Mouse (Mus musculus): ENCODE results near the gene Ube2f. TPM values are rescaled to one million over a fixed set of nuclear protein-coding genes. Genes with fewer than 3 reads are reported as not detected.

Gene Ube2f
- polyA plus RNA-seq, 1 experiment from 2014 or later = 66.7 TPM

DNA sequence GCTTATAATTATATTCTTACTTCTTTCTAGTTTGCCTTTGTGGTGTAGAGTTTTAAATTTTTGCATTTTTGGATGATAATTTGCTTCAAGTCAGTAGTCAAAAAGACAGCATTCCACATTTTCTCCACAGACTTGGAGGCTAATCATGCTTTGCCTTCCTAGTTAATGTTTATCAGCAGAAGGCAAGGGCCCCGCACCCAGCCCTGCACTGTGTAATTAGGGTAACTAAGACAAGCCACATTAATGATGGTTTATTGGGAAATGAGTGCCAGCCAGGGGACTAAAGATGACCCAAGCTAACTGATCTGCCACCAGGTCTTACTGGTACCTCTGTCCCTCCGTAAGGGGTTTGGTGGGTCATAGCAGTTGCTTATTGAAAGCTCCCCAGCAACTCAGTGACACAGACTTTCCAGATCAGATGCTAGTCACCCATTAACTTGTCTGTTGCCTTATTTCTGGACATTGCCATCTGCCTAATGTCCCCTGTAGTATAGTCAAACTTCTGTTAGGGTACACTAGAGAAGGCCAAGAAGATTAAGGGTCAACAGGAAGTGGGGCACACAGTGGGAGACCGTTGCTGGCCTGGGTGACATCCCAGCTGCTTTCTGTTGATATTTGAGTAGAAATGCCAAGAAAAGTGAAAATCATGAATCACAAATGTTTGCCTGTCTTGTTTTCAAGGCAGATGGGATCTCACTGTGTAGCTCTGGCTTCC lies 51.3 kb downstream of the Ube2f start:
- ATAC-seq = no peak
- Histone ChIP-seq H3K9ac (no peak overlapping the region), H3K4me2 (replicated peaks) (no peak overlapping the region), H3K27ac (peak overlapping the region; percentile 11; the same call in 1 of the 2 replicates), H3K9me3 (no peaks in the 10 kb centered on the region), H3K4me1 (replicated peaks) (peaks cover 19% of the 10 kb centered on the region), H3K4me3 (replicated peaks) (no peak overlapping the region), H3K36me3 (0 out of 2 replicates have a peak, but pooled peaks cover 7% of the 10 kb centered on the region), H3K27me3 (replicated peaks) (no peaks in the 10 kb centered on the region)
- WGBS = 43% methylated on average over 3 of the region's 3 CpGs

DNA sequence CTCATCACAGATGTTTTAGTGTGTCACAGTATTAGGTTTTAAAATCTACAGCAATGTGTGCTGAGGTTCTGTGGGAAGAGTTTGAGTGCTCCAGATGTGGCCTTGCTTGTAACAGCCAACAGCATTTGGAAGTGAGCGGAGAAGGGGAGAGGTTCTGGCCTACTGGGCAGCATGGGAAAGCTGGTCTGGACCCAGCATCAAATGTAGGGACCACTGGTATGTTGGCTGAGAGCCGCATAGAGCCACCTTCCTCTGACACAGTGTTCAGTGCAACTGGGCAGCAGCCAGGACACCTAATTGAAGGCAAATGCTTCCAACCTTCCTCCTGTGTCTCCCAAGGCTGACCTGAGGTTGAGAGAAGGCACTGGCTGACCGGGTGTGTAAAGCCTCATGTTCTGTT lies 51.9 kb downstream of the Ube2f start:
- no peaks in the 10 kb centered on the region for H3K9me3 ChIP-seq
- no peak for ATAC-seq
- H3K4me3 ChIP-seq (replicated peaks) = no peak overlapping the region
- WGBS = 79% methylated on average over 3 of the region's 3 CpGs
- no peak overlapping the region for H3K9ac ChIP-seq
- H3K4me2 ChIP-seq (replicated peaks) = no peak overlapping the region
- peaks cover 19% of the 10 kb centered on the region for H3K4me1 ChIP-seq (replicated peaks)
- 0 out of 2 replicates have a peak overlapping the region, but pooled peaks have one; percentile 27 for H3K27ac ChIP-seq
- 0 out of 2 replicates have a peak, but pooled peaks cover 7% of the 10 kb centered on the region for H3K36me3 ChIP-seq
- no peaks in the 10 kb centered on the region for H3K27me3 ChIP-seq (replicated peaks)

DNA sequence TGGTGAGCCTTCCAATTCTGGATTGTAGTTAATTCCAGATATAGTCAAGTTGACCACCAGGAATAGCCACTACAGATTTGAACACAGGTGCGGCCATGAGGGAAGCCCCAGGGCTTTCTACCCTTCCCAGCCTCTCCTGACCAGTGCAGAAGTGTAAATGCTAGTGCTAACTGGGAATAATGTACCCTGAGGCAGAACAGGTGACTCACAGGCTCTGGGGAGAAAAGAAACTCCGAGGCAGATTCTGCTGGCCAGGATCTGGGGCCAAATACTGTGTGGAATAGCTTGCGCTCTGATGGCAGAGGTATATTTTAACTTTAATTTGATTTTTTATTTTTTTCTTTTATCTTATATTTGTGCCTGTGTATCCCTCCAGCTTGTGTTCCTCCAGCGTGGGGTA lies 54.5 kb downstream of the Ube2f start:
- Histone ChIP-seq H3K4me2 (replicated peaks) (no peak overlapping the region), H3K9ac (no peak overlapping the region), H3K4me1 (replicated peaks) (peaks cover 11% of the 10 kb centered on the region), H3K4me3 (replicated peaks) (no peak overlapping the region), H3K27ac (no peak overlapping the region), H3K9me3 (no peaks in the 10 kb centered on the region), H3K27me3 (replicated peaks) (no peaks in the 10 kb centered on the region), H3K36me3 (peaks cover 22% of the 10 kb centered on the region)
- 91% methylated on average over 4 of the region's 4 CpGs for WGBS
- no peak for ATAC-seq

DNA sequence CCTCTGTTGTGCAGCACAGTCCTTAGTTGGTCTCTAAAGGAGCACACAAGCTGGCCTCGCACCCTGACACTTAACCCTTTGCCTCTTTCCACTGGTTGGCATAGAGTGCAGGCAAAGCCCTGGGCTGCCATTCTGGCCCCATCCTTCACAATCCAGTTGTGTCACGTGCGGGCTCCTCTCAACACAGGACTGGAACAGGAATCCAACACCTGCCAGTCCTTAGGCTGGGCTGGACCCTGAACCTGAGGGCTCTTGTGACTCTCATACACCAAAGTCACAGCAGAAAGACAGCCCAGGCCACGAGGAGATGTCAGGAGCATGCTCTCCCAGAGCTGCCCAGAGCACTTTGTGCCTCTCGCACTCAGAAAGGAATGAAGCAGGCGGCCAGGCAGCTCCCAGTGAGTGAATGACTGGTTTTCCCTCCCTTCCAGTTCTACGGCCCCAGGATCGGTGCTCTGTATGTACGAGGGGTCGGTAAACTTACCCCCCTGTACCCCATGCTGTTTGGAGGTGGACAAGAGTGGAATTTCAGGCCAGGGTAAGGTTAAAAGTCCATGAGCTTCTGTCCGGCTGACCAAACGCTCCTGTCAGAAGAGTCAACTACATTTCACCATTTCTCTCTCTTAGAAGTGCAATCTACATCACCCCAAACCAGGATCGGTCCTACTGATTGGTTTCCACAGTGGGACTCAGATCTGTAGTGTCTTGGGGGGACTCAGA lies 59.4 kb downstream of the Ube2f start:
- no peak for ATAC-seq
- WGBS = 93% methylated on average over 13 of the region's 13 CpGs
- H3K9me3 ChIP-seq = no peaks in the 10 kb centered on the region
- no peak overlapping the region for H3K4me3 ChIP-seq (replicated peaks)
- no peaks in the 10 kb centered on the region for H3K27me3 ChIP-seq (replicated peaks)
- no peak overlapping the region for H3K4me2 ChIP-seq (replicated peaks)
- peaks cover 22% of the 10 kb centered on the region for H3K36me3 ChIP-seq
- H3K4me1 ChIP-seq (replicated peaks) = no peaks in the 10 kb centered on the region
- H3K9ac ChIP-seq = no peak overlapping the region
- no peak overlapping the region for H3K27ac ChIP-seq

DNA sequence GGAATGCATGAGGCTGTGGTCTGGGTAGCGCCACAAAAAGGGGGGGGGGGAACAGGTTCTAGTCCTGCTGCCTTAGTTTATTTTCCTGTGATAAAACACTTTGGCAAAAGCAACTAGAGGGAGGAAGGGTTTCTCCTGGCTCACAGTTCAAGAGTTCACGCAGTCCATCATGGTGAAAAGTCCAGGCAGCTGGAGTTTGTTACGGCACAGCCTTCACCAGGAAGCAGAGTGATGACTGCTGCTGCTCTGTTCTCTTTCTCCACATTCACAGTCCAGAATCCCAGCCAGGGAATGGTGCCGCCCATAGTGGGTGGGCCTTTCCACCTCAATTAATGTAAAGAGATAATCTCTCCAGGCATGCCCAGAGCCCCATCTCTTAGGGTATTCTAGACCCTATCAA lies 62.2 kb downstream of the Ube2f start:
- Histone ChIP-seq H3K4me3 (replicated peaks) (no peak overlapping the region), H3K27ac (no peak overlapping the region), H3K9me3 (no peaks in the 10 kb centered on the region), H3K9ac (no peak overlapping the region), H3K4me2 (replicated peaks) (no peak overlapping the region), H3K36me3 (peaks cover 15% of the 10 kb centered on the region), H3K27me3 (replicated peaks) (no peaks in the 10 kb centered on the region), H3K4me1 (replicated peaks) (no peaks in the 10 kb centered on the region)
- WGBS = 76% methylated on average over 4 of the region's 4 CpGs
- no peak for ATAC-seq

DNA sequence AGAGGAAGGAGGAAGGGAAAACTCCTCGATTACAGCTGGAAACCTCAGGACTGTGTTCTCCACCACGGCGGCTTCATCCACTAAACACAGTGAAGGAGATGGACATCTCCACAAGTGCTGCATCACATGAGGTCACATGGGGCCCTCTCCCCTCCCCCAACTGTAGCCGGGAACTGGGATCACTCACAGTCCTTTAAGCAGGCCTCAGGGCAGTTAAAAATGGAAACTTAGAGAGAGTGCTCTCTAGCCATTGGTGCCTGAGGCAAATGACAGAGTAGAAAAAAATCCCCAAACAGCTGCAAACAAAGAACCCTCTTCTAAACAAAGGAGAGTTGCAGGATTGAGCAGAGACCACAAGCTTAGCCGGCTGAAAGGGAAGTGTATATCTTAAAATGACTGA lies 63.1 kb downstream of the Ube2f start:
- H3K4me3 ChIP-seq (replicated peaks) = no peak overlapping the region
- peaks cover 10% of the 10 kb centered on the region for H3K36me3 ChIP-seq
- H3K9ac ChIP-seq = no peak overlapping the region
- H3K27me3 ChIP-seq (replicated peaks) = no peaks in the 10 kb centered on the region
- 38% methylated on average over 5 of the region's 5 CpGs for WGBS
- peak; percentile 22; the same call in 1 of the 2 replicates for ATAC-seq
- H3K9me3 ChIP-seq = no peaks in the 10 kb centered on the region
- H3K4me1 ChIP-seq (replicated peaks) = no peaks in the 10 kb centered on the region
- H3K27ac ChIP-seq = peak overlapping the region; percentile 45; the same call in 1 of the 2 replicates
- H3K4me2 ChIP-seq (replicated peaks) = no peak overlapping the region; the same call in 1 of the 2 replicates

DNA sequence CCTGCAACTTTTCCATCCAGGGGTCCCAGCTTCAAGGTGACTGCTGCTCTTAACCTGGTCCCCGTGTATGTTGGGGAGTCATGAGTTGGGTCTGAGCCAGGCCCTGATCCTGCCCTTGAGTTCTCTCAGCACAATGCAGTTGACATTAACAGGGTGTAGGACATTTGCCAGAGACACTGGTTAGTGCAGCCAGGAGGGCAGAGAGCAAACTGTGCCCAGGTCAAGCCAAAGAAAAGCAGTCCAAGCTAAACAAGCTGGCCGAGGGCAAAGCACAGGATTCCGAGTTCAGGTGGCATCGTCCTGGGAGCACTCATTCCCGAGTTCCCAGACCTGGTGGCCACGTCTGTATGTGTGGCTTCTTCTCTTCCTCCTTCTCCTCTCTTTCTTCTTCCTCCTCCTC lies 67.6 kb downstream of the Ube2f start:
- whole genome bisulfite sequencing = 78% methylated on average over 6 of the region's 6 CpGs

DNA sequence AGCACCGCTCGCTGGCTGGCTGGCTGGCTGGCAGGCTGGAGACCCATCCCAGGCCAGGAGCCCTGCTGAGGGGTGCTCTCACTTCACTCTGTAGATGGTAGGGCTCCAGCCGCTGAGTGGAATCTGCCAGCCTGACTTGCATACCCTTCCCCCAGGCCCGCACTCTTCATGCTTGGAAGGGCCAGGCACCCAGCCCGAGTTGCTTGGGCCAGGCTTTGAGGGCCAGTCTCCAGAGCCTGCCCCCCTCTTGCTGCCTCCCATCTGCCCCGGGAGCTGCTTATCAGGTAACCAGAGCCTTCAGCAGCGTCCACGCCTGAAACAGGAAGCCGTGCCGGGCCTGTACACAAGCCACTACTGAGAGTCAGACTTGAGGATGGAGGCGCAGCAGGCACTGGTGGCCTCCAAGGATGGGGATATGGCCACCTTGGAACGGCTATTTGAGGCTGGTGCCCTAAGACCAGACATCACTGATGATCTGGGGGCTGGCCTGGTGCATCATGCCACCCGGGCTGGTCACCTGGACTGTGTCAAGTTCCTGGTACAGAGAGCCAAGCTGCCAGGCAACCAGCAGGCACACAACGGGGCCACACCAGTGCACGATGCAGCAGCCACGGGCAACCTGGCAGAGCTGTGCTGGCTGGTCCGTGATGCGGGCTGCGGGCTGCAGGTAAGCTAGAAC lies 71.8 kb downstream of the Ube2f start, which contains the start of gene Espnl:
Gene Espnl (plus strand): TSS at position 316 of the 679 bp plus-strand sequence.
- Histone ChIP-seq H3K9ac (no peak within 1 kb of the TSS), H3K27me3 (replicated peaks) (no peaks in the 10 kb centered on the region), H3K27ac (no peak within 1 kb of the TSS), H3K4me2 (replicated peaks) (no peak within 1 kb of the TSS), H3K4me3 (replicated peaks) (no peak within 1 kb of the TSS), H3K4me1 (replicated peaks) (0 out of 2 replicates have a peak, but pooled peaks cover 2% of the 10 kb centered on the region), H3K9me3 (no peaks in the 10 kb centered on the region), H3K36me3 (no peaks in the 10 kb centered on the region)
- ATAC-seq = 0 out of 2 replicates have a peak, but pooled peaks have one; percentile 29
- 55% methylated on average over 19 of the region's 19 CpGs for WGBS

More for the DNA sequence above, 67.6 kb downstream of the Ube2f start:
- H3K4me1 ChIP-seq (replicated peaks) = 0 out of 2 replicates have a peak, but pooled peaks cover 2% of the 10 kb centered on the region
- no peaks in the 10 kb centered on the region for H3K36me3 ChIP-seq
- no peak overlapping the region for H3K4me3 ChIP-seq (replicated peaks)
- ATAC-seq = no peak
- no peak overlapping the region for H3K9ac ChIP-seq
- H3K27me3 ChIP-seq (replicated peaks) = no peaks in the 10 kb centered on the region
- no peaks in the 10 kb centered on the region for H3K9me3 ChIP-seq
- H3K4me2 ChIP-seq (replicated peaks) = no peak overlapping the region
- H3K27ac ChIP-seq = no peak overlapping the region

DNA sequence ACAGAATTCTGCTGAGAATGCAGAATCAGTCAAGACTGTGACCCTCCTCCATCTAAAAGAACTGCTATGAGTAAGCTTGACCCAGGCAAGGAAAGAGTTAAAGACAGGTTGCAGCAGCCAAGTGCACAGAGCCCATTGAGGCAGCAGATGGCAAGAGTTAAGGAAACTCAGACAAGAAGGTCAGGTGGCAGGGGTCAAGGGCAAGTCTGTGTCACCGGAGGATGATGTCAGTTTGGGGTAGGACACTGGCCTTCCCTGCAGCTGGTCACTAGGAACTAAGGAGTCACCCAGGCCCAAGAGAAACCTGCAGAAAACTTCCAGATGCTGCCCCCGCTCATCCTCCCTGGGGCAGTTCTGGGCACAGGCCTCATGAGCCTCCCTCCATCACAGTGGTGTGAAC lies 74.5 kb downstream of the Ube2f start:
- Histone ChIP-seq H3K4me3 (replicated peaks) (no peak overlapping the region), H3K4me1 (replicated peaks) (0 out of 2 replicates have a peak, but pooled peaks cover 2% of the 10 kb centered on the region), H3K4me2 (replicated peaks) (no peak overlapping the region), H3K36me3 (no peaks in the 10 kb centered on the region), H3K27ac (no peak overlapping the region), H3K27me3 (replicated peaks) (no peaks in the 10 kb centered on the region), H3K9me3 (no peaks in the 10 kb centered on the region), H3K9ac (no peak overlapping the region)
- ATAC-seq = no peak
- WGBS = 77% methylated on average over 2 of the region's 2 CpGs

DNA sequence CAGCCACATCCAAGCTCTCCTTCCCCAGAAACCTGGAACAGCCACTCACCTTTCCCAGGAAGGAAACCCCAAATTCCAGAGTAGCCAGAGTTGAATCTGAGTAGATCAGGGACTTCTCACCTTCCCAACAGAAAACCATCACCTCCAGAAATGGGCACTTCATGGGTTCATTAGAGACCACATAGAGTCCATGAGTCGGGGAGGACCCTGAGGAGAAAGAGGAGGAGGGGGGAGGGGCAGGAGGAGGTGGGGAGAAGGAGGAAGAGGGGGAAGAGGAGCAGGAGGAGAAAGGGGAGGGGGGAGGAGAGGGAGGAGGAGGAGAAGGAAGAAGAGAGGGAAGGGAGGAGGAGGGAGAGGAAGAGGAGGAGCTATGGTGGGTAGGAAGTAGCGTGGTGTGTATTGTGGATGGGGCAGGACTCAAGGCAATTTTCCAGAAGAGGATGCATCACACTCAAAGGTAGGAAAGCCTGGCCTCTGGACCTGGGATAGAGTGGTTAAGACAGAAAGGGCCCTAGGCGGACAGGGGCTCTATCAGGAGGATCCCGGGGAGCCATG lies 75.5 kb downstream of the Ube2f start:
- 0 out of 2 replicates have a peak, but pooled peaks cover 2% of the 10 kb centered on the region for H3K4me1 ChIP-seq (replicated peaks)
- no peak for ATAC-seq
- no peak overlapping the region for H3K9ac ChIP-seq
- H3K4me3 ChIP-seq (replicated peaks) = no peak overlapping the region
- 68% methylated on average over 4 of the region's 4 CpGs for WGBS
- no peak overlapping the region for H3K4me2 ChIP-seq (replicated peaks)
- no peak overlapping the region for H3K27ac ChIP-seq
- H3K36me3 ChIP-seq = no peaks in the 10 kb centered on the region
- no peaks in the 10 kb centered on the region for H3K9me3 ChIP-seq
- no peaks in the 10 kb centered on the region for H3K27me3 ChIP-seq (replicated peaks)

DNA sequence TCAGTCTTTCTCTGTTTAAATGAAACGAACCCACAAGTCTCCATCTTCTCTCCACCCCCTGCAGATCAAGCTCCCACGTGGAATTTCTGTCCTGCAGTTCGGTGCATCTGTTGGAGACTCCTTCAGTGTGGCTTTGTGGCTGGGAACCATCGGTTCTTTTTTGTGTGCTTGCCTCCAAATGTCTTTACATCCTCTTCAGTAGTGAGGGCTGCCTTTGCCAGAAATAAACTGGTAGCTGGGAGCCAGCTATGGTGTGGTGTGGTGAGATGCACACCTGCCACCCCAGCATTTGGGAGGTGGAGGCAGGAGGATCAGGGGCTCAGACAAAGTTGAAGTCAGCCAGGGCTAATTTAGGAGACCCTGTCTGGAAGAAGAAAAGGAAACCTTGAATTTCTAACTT lies 82.0 kb downstream of the Ube2f start:
- Histone ChIP-seq H3K4me3 (replicated peaks) (no peak overlapping the region), H3K27me3 (replicated peaks) (no peaks in the 10 kb centered on the region), H3K27ac (no peak overlapping the region), H3K9ac (no peak overlapping the region), H3K4me2 (replicated peaks) (no peak overlapping the region), H3K9me3 (no peaks in the 10 kb centered on the region), H3K36me3 (no peaks in the 10 kb centered on the region), H3K4me1 (replicated peaks) (no peaks in the 10 kb centered on the region)
- no peak for ATAC-seq
- 54% methylated on average over 4 of the region's 4 CpGs for WGBS

DNA sequence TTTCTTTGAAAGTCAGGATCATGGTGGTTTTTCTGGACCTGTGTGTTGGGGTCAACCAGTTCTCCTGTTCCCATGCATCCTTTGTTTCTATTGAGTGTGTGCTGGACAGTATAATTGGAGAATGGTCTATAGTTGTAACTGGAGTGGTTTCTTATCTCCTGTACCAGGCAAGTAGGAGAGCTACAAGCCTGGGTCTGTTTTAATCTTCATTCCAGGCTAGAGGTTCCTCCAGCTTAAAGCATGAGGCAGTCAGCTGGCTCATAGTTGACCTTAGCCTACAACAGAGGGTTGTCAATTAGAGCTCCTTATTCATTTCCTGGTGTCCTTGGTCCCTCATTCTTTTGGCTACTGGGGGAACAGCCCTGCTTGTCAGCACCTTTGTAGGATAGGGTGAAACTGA lies 83.5 kb downstream of the Ube2f start:
- Histone ChIP-seq H3K27ac (no peak overlapping the region), H3K4me2 (replicated peaks) (no peak overlapping the region), H3K4me1 (replicated peaks) (no peaks in the 10 kb centered on the region), H3K9me3 (no peaks in the 10 kb centered on the region), H3K27me3 (replicated peaks) (no peaks in the 10 kb centered on the region), H3K4me3 (replicated peaks) (no peak overlapping the region), H3K36me3 (no peaks in the 10 kb centered on the region), H3K9ac (no peak overlapping the region)
- no peak for ATAC-seq

Data from intestine, embryonic 15.5 days (tissue).